Mouse (Mus musculus) myocyte (in vitro differentiated cells): ENCODE measurements around the gene Fbrsl1. TPM values are rescaled to one million over a fixed set of nuclear protein-coding genes. Genes with fewer than 3 reads are reported as not detected.

Experiments
- H3K27me3 ChIP-seq: one replicate; pipeline ENCODE4 v1.6.1; 2011; ENCODE audit not compliant: control insufficient read depth, insufficient read depth, insufficient read length
- H3K36me3 ChIP-seq: one replicate; pipeline ENCODE4 v1.6.1; 2011; ENCODE audit not compliant: control insufficient read depth, insufficient read depth
- H3K4me2 ChIP-seq: one replicate; pipeline ENCODE4 v1.6.1; 2011; ENCODE audit warnings: low read depth, control low read depth
- H3K4me3 ChIP-seq: one replicate; pipeline ENCODE4 v1.5.1; 2011; ENCODE audit warnings: mild to moderate bottlenecking, control low read depth, moderate library complexity
- H3K79me2 ChIP-seq: one replicate; pipeline ENCODE4 v1.6.1; 2011; ENCODE audit not compliant: control insufficient read depth, insufficient read depth
- H3ac ChIP-seq: one replicate; pipeline ENCODE4 v1.6.1; 2011; ENCODE audit not compliant: control insufficient read depth, insufficient read length
- CEBPB ChIP-seq: IDR thresholded peaks from 2 replicates; pipeline ENCODE4 v1.6.1; 2011; ENCODE audit warnings: mild to moderate bottlenecking, moderate library complexity; ENCODE audit not compliant: poor library complexity, insufficient read depth, severe bottlenecking
- E2F4 ChIP-seq: IDR thresholded peaks from one replicate; pipeline ENCODE4 v1.6.1; 2011; ENCODE audit warnings: mild to moderate bottlenecking, control low read depth, moderate library complexity; ENCODE audit not compliant: insufficient read depth
- MAX ChIP-seq: IDR thresholded peaks from one replicate; pipeline ENCODE4 v1.6.1; 2011; ENCODE audit warnings: low read depth, mild to moderate bottlenecking, control low read depth
- MYOD1 ChIP-seq, 3 experiments: IDR thresholded peaks; one replicate each; pipeline ENCODE4 v1.6.1; 2011; ENCODE audit warnings: control low read depth in 2 of 3, low read depth in 2 of 3, mild to moderate bottlenecking in 2 of 3, moderate library complexity in 1 of 3; ENCODE audit not compliant: insufficient read length in 2 of 3, control insufficient read depth in 1 of 3
- MYOG ChIP-seq, 3 experiments: IDR thresholded peaks; one replicate each; pipeline ENCODE4 v1.6.1; 2011; ENCODE audit warnings: control low read depth in 2 of 3, low read depth in 2 of 3, mild to moderate bottlenecking in 2 of 3; ENCODE audit not compliant: insufficient read length in 2 of 3, control insufficient read depth in 1 of 3, insufficient read depth in 1 of 3
- POLR2A ChIP-seq: IDR thresholded peaks from one replicate; pipeline ENCODE4 v1.6.1; 2011; ENCODE audit warnings: low read depth, mild to moderate bottlenecking, control low read depth, moderate library complexity; ENCODE audit not compliant: insufficient read length
- POLR2AphosphoS2 ChIP-seq: IDR thresholded peaks from one replicate; pipeline ENCODE4 v1.6.1; 2011; ENCODE audit warnings: low read depth, control low read depth; ENCODE audit not compliant: insufficient read length
- REST ChIP-seq: IDR thresholded peaks from one replicate; pipeline ENCODE4 v1.6.1; 2011; ENCODE audit warnings: mild to moderate bottlenecking, control low read depth, moderate library complexity; ENCODE audit not compliant: insufficient read depth, insufficient read length
- SRF ChIP-seq: IDR thresholded peaks from one replicate; pipeline ENCODE4 v1.6.1; 2011; ENCODE audit warnings: low read depth; ENCODE audit not compliant: control insufficient read depth, insufficient read length
- TCF12 ChIP-seq: IDR thresholded peaks from one replicate; pipeline ENCODE4 v1.6.1; 2011; ENCODE audit warnings: mild to moderate bottlenecking, control low read depth; ENCODE audit not compliant: poor library complexity, insufficient read depth, severe bottlenecking
- TCF3 ChIP-seq: IDR thresholded peaks from one replicate; pipeline ENCODE4 v1.6.1; 2011; ENCODE audit warnings: low read depth, control low read depth; ENCODE audit not compliant: insufficient read length
- USF1 ChIP-seq: IDR thresholded peaks from one replicate; pipeline ENCODE4 v1.6.1; 2011; ENCODE audit warnings: low read depth, mild to moderate bottlenecking, control low read depth, moderate library complexity
- polyA plus RNA-seq: library from polyadenylated mRNA; unstranded; fragments of >200 nt; fragmentation: generic; extraction: Trizol; gene quantifications from one replicate; pipeline ENCODE4 v1.2.1, GENCODE M21; 2012; ENCODE audit warnings: missing spikeins

The Fbrsl1 gene
- polyA plus RNA-seq, 1 experiment = 19.0 TPM

DNA sequence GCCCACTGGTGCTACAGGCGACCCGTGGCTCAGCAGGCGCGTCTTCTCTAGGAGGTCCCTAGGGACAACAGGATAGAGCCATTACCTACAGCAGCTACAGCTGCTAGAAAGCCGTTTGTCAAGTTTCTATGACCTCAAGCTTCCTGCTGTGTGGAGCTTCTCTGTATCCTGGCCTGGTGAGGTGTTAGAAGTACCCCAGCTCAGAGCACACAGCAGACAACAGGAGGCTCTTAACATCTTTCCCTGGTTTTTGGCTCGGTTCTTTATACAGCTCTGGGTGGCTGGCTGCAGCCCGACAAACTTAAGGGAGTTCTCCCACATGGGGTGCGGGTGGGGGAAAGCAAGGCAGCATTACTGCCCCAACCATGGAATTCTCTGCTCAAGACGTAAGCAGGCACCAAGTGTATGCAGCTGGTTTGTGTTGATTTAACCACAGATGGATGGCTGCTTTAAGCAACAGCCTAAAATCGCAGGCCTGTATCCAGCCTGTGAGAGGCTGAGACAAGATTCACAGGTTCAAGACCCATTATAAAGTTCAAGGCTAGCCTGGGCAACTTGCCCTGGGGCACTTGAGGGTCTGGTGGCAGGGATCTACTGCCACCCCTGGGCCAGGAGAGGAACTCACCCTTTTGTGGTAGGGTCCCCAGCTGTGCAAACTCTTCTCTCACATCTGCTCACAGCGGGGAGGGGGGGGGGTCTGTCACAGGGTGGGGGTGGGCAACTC, 84.3 kb downstream of the Fbrsl1 start:
- no peaks in the 10 kb centered on the region for H3K27me3 ChIP-seq
- TF ChIP-seq MYOD1 (IDR thresholded peaks at IDR 0.05; ENCODE audit: control insufficient read depth in 1 of 3, insufficient read length in 2 of 3, low read depth in 2 of 3) (no peak), MYOG (IDR thresholded peaks at IDR 0.05; ENCODE audit: control insufficient read depth in 1 of 3, insufficient read depth in 1 of 3, insufficient read length in 2 of 3, low read depth in 2 of 3) (no peak), USF1 (no peak), E2F4 (no peak), TCF12 (no peak), CEBPB (no peak)
- no peak overlapping the region for H3K4me3 ChIP-seq

DNA sequence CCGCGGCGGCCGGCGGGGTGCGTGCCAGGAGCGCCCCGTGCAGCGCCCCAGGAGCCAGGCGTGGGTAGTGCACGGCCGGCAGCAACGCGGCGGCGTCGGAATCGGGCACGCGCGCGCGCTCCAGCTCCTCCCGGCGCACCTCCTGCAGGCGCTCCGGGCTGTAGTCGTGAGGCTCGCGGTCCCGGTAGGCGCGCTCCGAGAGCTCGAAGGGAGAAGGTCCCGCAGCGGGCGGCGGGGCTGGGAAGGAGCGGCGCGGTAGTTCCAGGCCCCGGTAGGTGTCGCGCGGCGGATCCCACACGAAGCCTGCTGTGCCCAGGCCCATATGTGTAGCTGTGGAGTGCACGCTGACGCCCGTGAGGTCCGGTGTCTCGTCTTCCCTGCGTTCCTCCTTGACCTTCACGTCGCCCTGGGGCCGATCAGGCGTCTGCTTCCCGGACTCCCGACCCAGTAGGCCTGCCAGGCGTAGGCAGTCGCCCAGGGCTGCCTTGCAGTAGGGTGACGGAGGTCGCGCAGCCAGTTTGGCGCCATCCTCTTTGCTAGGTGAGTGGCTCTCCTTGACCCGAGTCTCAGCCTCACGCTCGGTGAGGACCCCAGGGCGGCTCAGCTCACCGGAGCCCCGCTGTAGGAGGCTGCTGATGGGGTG, 85.0 kb downstream of the Fbrsl1 start:
- H3K4me2 ChIP-seq = no peak overlapping the region
- no peaks in the 10 kb centered on the region for H3K27me3 ChIP-seq
- H3K79me2 ChIP-seq = no peaks in the 10 kb centered on the region
- no peak for TF ChIP-seq TCF3
- TF ChIP-seq CEBPB = no peak
- no peak for TF ChIP-seq REST
- TF ChIP-seq MAX = no peak
- no peak for TF ChIP-seq E2F4
- no peak for TF ChIP-seq SRF
- no peak overlapping the region for H3K4me3 ChIP-seq
- H3ac ChIP-seq = no peak overlapping the region
- H3K36me3 ChIP-seq = peaks cover 7% of the 10 kb centered on the region

More for the DNA sequence above, 84.3 kb downstream of the Fbrsl1 start:
- no peak overlapping the region for H3K4me2 ChIP-seq
- no peak overlapping the region for H3ac ChIP-seq
- H3K79me2 ChIP-seq = no peaks in the 10 kb centered on the region
- peaks cover 7% of the 10 kb centered on the region for H3K36me3 ChIP-seq

DNA sequence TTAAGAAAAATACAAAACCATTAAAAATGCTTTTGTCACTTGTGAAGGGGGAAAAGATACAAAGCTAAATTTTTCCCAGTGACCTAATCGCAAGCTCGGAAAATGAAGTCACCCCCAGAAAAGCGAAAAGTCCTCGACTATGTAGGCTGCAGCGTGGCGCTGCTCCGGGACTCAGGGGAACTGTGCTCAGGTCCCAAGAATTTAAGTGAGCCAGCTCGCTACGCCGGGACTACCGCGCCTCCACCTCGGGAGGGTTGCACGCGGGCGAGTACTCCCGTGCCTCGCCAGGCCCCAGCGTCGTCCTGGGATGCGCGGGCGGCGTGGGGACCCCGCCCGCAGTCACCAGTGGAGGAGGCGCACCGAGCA, 85.5 kb downstream of the Fbrsl1 start:
- H3K79me2 ChIP-seq = no peaks in the 10 kb centered on the region
- no peak overlapping the region for H3ac ChIP-seq
- H3K36me3 ChIP-seq = peaks cover 7% of the 10 kb centered on the region
- H3K4me2 ChIP-seq = no peak overlapping the region
- H3K4me3 ChIP-seq = no peak overlapping the region
- H3K27me3 ChIP-seq = no peaks in the 10 kb centered on the region
- TF ChIP-seq POLR2A = no peak
- no peak for TF ChIP-seq MYOG (IDR thresholded peaks at IDR 0.05; ENCODE audit: control insufficient read depth in 1 of 3, insufficient read depth in 1 of 3, insufficient read length in 2 of 3, low read depth in 2 of 3)
- TF ChIP-seq REST = no peak
- TF ChIP-seq E2F4 = no peak
- no peak for TF ChIP-seq CEBPB

- TF ChIP-seq MYOG (IDR thresholded peaks at IDR 0.05; ENCODE audit: control insufficient read depth in 1 of 3, insufficient read depth in 1 of 3, insufficient read length in 2 of 3, low read depth in 2 of 3) = no peak
- no peak for TF ChIP-seq POLR2AphosphoS2
- TF ChIP-seq TCF3 = no peak
- TF ChIP-seq CEBPB = no peak
- no peak for TF ChIP-seq REST
- no peak for TF ChIP-seq MYOD1 (IDR thresholded peaks at IDR 0.05; ENCODE audit: control insufficient read depth in 1 of 3, insufficient read length in 2 of 3, low read depth in 2 of 3)
- TF ChIP-seq SRF = no peak
- no peak for TF ChIP-seq MAX
- TF ChIP-seq E2F4 = no peak
- TF ChIP-seq POLR2A = no peak
- TF ChIP-seq USF1 = no peak
- TF ChIP-seq TCF12 = no peak
- Histone ChIP-seq H3K27me3 (no peaks in the 10 kb centered on the region), H3K79me2 (no peaks in the 10 kb centered on the region), H3K4me3 (no peak overlapping the region), H3K36me3 (no peaks in the 10 kb centered on the region), H3K4me2 (no peak overlapping the region), H3ac (no peak overlapping the region)
These were observed 86.8 kb downstream of the Fbrsl1 start for GRCm38 (mm10) chr5:110361465-110361864.

DNA sequence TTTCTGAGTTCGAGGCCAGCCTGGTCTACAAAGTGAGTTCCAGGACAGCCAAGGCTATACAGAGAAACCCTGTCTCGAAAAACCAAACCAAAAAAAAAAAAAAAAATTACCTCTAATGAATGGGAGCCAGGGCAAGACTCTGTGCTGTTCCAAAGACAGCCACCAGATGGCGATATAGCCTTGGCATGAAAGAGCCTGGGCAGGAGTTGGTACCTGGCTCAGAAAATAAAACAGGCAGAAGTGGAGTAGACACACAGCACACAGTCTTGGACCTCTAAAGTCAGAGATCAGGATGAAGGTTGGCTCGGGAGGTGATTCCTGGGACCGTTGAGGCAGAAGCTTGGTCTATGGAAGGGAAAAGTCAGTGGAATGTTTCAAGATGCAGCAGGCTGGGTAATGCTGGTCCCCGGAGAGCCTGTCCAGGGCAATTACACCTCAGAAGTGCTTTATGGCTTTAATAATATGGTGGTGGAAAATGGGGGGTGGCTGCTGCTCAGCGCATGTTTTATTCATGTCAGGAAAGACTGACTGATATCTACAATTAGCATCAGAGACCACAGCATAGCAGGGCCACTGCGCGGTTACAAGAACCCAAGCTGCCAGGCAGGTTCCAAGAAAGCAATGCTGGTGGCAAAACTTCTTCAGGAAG, 90.6 kb downstream of the Fbrsl1 start:
- Histone ChIP-seq H3K4me2 (no peak overlapping the region), H3K36me3 (no peaks in the 10 kb centered on the region), H3K4me3 (no peak overlapping the region), H3K27me3 (peaks cover 21% of the 10 kb centered on the region), H3K79me2 (no peaks in the 10 kb centered on the region), H3ac (no peak overlapping the region)
- TF ChIP-seq POLR2A (no peak), CEBPB (no peak), MAX (no peak), E2F4 (no peak), MYOG (IDR thresholded peaks at IDR 0.05; ENCODE audit: control insufficient read depth in 1 of 3, insufficient read depth in 1 of 3, insufficient read length in 2 of 3, low read depth in 2 of 3) (no peak), TCF12 (no peak), POLR2AphosphoS2 (no peak), TCF3 (no peak), MYOD1 (IDR thresholded peaks at IDR 0.05; ENCODE audit: control insufficient read depth in 1 of 3, insufficient read length in 2 of 3, low read depth in 2 of 3) (no peak), SRF (no peak), USF1 (no peak), REST (no peak)
